Mouse (Mus musculus) thymus, adult 18-20 months (tissue): ENCODE measurements around the gene Palld.

Experiments
- DNase-seq, 2 experiments: peaks; one replicate each; pipeline ENCODE4 v3.0.0; 2022; ENCODE audit warnings: mixed read lengths in 2 of 2

Gene Palld

DNA sequence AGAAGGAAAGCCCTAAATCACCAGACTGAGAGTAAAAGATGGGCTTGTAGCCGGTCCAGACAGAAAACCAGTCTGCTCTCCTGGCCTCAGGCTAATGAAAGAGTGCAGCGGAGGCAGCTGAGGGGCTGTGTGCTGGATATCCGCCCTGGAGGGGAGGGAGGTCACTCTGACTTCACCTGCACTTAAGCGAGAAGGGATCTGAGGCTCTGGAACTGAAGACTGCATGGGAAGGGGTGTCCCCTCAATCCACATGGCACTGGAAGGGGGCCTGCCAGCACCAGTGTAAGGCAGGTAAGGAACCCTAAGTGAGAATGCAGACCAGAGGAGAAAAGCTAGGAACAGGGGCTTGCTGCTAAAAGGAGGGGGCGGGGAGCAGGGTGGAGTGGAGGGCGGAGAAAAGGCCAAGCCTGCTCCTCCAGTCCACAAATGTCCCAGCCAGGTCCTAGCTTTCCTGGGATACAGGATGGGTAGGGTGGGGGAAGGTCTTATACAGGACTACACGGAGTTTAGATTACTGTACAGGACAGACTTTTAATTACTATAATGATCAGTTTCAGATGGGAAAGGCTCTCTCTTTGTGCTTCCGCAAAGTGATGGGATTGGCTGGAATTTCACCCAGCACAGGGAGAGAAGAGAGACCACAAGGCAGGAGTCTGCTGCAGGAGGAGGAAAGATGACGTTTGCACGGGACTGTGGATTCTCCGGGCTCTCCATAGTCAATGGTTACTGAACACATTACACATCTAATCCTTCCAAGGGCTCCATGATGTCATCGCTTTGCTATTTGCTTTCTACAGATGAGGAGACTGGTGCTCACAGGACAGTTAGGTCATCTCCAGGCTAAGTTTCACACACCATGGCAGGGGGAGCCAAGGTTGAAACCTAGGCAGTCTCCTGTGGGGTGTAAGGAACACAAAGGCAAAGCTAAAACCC, 278.7 kb downstream of the Palld start:
- DNase-seq = no peak

DNA sequence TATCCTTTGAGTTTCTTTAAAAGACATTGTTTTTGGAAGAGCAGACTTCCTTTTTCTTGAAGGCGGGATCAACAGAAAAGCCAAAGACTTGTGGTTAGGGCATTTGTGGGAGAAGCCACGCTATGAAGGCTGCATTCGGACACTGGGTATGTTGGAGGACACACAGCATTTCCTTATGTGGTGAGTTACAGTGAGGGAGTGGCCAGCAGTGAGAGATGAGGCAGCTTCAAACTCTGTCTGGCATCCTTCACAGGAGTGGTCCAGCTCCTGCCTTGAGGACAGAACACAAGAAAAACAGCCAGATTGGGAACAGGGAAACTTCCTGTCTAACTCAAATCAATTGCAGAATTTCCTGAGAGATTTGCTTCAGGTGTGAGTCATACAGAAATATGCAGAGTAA, 281.2 kb downstream of the Palld start:
- DNase-seq = no peak

DNA sequence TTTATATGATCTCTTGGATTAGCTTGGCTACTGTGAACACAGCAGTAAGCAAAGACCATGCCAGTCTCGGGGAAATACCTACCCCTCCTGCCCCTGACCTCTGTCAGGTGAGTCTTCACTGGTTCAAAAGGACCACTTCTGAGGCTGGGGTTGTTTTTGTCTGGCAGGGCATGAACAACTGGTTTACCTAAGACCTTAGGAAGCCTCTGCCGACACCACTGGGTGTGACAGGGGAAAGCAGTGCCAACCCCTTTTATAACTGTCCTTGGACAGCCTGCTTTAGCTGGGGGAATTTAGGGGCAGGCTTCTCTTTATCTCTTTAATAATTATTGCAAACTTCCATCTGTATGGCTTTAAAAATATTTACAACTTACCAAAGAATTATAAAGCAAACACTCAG, 284.8 kb downstream of the Palld start:
- no peak for DNase-seq

DNA sequence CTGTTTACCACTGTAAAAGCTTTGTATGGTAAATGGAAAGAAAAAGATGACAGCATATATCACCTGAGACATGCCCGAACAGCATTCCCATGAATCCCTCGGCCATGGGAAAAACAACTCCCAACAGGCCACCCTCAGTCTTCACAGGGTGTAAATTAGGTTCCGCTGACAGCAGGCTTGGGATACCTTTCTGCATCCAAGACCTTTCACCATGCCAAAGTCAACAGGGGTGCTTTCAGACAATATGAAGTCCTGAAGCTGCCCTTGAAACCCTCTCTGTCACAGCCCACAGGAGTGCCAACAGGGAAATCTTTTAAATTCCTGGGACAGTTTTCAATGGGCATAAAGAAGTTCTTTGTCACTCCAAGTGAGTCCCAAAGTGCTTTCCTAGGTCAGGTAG, 285.4 kb downstream of the Palld start:
- DNase-seq = no peak

DNA sequence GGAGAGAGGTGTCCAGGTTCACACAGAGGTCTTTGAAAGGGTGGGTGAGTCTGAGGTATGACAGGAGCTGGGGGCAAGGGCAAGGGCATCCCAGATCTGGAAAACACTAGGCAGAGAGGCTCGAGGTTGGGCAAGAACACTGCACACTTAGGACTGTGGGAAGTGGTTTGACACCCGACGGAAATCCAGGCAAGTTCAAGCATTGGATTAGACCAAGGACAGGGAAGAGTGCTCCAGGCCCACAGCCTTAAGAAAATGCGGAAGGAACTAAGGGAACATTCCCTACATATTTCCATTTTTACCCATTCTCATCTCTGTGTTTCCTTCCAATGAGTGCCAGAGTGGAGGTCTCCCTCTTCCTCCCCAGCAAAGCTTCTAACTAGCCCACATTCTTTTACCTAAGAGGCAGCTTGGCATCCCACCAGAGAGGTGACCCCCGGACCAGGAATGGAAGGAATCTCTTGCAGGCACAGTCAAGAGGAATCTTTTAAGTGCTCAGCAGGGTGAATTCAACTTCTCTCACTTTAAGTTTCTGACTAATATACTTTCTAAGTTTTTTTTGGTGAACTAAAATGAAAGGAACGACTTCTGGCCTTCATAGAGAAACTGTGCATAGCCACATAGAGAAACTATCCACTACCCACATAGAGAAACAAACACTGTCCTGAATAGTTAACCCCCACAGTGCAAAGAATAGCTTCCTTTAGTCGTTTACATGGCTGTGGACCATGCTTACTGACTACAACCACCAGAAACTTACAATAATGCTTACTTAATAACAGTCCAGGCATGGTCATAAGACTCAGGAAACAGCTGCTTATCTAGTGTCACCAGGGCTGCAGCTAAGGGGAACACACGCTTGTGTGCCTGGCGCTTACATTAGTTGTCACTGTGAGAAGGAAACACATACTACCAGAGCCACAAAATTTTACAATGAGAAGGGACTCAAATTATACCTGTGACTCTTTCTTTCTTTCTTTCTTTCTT, 286.5 kb downstream of the Palld start:
- DNase-seq = no peak

DNA sequence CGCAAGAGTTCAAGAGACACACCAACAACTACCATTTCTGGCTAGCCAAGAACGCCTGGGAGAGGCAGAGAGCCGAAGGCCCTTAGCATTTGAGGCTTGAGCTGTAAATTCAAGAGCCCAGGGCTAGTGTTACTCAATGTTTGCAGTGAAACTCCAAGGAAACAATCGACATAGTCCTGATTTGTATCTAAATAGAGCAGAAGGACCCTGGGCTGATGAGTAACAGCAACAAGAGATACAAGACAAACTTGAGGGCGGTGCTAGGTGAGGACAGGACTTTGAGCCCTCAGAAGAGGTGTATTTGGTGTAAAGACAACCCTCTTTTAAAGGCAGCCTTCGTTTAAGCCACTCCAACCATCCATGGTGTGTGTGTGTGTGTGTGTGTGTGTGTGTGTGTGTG, 290.7 kb downstream of the Palld start:
- DNase-seq = no peak

DNA sequence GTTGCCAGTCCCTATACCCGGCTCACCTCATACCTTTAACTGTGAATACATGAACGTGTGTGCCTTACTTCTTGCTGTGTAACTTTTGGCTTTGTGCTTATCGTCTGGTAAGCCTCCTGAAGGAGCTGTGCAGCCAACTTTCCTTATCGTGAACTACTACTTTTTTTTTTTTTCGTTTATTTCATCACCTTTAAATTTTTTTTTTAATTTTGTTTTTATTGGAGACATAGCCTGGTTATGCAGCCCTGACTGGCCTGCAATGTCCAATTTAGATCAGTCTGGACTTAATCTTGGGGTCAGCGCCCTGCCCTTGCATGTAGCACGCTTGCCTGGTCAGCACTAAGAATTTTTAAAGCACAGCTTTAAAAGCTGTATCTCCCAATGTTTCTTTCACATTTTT, 291.4 kb downstream of the Palld start:
- DNase-seq = no peak

DNA sequence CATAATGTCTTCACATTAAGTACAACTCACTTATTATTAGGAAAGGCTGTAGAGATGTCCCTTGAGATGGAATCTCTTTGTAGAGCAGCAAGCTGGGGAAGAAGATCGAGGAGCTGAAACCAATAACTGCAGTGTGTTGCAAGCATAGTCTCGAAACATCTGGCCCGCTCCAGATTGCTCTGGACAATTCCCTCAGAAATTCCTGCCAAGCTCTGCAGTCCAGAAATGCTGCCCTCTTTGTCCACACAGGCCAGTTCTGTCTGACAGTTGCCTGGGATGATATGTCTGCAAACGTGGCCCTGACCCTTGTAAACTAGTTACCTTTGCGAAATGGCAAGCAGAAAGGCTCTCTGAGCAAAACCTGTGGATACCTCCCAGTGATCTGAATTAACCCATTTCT, 291.9 kb downstream of the Palld start:
- no peak for DNase-seq

DNA sequence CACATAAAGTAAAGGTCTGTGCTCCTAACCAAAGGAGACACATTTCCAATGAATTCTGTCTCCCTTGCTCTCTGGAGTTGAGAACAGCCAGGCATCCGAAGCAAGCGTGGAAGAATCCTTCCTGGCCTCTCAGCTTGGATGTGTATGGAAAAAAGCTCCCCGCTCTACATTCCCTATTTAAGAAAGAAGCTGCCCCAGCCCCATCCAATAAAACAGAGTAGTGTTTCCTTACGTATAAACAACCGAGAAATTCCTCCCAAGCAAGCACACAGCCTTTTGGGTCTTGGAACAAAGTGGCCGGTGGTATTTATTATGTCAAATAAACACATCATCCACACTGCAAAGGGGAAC, 295.1 kb downstream of the Palld start:
- DNase-seq = no peak

DNA sequence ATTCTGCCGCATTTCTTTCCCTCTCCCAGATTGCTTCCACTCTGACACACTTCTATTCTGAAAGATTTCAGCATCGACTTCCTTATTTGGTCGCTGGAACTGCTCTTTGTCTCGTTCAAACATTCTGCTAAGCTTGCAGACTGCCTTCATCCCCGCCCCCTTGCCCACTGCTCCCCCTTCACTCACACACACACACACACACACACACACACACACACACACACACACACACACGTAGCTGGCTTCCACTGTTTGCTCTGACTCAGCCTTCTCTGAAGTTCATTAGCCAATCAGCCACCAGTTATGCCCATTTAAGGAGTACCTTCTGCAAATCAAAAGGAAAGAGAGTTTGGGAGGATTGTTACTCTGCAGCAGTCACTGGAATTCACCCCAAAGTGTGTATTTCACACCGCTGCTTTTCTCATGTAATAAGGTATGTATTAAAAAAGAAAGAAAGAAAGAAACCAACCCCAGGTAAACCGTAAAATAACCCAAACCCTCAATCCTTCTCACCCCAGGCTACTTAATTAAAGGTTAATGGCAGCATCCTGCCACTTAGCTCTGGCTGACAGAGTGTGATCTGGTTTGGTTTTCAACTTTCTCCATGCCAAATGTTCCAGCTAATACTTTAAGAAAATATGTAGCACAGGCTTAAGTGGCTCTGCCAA, 295.6 kb downstream of the Palld start:
- DNase-seq = peak; percentile 19 to 35

DNA sequence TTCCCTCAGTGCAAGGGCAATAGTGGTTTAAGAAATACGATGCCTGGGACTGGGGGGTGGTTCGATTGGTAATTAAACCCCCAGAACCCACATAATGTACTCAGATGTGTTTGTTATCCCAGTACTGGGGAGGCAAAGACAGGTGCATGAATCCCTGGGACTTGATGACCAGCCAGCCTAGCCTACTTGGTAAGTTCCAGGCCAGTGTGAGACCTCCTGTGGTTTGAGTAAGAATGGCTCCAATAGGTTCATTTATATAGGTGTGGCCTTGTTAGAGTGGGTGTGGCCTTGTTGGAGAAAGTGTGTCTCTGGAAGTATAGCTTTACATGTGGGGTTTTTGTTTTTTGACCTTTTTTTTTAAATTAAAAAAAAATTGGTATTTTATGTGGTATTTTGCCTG, 297.6 kb downstream of the Palld start:
- DNase-seq = no peak

DNA sequence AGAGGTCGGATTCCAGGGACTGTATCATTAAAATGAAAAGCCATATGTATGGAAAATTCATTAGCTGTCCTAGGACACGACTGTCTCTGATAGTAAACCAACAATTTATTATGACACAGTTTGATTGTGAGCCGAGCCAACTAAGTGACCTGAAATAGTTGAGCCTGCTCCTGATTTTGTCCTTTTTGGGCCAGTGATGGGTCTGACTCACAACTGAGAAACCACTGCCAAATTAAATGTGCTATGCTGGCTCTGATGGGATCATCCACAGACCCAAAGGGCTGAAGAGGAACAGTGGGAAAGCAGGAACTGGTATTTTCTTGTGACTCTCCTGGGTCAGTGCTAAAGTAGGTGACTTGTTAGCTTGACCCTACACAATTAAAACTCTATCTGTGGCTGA, 305.6 kb downstream of the Palld start:
- no peak for DNase-seq

DNA sequence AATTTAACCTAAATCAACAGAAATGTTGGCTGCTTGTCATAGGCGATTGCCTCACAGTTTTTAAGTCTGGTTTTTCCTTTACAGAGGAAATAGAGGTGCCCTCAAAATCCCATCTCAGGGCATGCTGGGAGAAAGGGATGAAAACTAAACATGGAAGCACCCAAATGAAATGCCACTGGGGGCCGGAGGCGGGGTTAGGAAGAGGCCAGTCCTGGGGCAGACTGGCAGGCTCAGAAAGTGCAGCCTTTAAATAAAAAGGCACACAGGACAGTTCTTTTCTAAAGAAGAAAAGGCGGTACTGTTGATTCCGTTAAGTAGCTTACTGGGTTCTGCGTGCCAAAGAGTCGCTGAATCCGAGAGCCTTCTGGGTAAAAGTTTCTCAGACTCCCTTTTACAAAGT, 311.0 kb downstream of the Palld start:
- DNase-seq = no peak

DNA sequence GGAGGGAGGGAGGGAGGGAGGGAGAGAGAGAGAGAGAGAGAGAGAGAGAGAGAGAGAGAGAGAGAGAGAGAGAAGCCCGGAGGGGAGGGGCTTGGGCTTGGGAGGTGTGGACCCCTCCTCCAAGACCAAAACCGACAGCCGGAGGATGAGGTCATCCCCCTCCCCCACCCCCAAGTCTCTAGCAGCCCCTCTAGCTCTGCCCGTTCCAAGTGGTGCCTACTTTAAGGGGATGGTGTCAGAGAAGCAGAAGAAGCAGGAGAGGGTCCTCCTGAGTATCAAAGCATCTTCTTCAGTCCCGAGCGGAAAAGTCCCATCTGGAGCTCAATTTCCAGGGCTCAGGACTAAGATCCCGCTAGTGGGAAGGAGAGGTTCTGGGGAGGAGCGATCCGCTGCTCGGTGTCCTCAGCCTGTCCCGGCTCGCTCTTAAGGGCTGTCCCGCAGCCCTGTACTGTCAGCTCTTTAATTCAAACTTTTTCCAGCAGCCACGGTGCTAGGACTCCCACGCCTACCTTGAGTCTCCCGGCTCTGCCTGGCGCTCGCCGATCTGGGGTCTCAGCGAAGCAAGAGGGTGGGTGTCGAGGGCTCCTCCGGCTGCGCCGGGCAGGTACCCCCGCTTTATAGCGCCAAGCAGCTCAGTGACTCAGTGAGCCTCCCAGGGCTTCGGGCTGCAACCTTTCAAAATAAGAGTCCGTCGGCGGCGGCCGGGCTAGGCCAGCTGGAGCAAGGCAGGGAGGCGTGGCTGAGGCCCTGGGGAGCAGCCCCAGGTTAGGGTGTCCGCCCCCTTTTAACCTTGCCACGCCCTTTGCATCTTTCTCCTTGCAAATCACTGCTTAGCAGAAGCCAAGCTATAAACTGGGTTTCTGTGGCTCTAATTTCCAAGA, 311.7 kb downstream of the Palld start:
- DNase-seq = peak; percentile 72 to 75

DNA sequence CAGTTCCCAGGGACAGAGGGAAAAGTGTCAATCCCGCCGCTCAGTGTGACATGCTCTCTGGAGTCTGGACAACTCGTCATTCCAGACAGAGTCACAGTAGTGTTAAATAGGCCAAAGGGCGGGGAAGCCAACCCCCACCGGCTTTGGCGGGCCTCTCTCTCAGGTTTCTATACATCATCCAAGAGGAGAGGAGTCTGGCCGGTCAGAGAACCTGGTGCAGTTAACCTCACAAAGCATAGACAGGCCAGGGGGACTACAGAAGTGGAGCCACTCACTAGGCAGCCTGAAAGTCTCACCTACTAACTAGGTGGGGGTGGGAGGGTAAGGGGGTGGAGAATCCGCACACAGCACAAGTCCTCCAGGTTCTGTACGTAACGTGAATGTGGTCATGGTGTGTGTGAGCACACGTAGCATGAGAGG, 312.5 kb downstream of the Palld start:
- no peak for DNase-seq

DNA sequence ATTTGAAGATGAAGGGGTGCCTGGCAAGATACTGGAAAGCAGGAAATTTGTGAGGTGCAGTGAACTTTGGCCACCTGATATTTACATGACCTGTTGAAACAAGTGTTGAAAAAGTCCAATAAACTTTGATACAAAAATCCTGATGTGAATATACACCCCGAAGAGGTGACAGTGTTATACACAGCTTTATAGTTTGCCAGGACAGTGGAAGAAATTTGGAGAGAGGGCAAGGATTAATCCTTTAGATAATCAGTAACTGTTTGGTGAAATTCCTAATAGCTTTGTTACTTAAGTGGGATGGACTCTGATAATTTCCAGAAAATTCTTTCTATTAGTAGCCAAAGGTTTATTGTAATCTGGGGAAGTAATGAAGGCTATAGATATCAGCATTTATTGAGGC, 314.2 kb downstream of the Palld start:
- DNase-seq = no peak

DNA sequence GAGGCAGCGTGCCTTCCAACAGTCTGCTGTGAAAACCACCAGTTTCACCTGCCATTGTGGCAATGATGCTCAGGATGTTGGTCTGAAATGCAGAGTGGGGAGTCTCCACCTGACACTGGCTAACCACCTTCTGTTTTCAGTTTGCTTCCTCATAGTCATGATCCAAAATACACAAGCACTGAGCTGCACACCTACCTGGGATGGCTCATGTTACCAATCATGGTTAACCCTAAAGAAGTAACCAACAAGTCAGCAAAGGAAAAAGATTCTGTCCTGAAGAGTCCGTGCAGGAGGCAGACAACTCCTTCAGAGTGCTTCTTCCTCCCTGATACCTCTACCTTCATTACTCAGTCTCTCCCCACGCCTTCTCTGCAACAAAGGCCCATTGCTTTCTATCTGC, 314.8 kb downstream of the Palld start:
- DNase-seq = no peak

DNA sequence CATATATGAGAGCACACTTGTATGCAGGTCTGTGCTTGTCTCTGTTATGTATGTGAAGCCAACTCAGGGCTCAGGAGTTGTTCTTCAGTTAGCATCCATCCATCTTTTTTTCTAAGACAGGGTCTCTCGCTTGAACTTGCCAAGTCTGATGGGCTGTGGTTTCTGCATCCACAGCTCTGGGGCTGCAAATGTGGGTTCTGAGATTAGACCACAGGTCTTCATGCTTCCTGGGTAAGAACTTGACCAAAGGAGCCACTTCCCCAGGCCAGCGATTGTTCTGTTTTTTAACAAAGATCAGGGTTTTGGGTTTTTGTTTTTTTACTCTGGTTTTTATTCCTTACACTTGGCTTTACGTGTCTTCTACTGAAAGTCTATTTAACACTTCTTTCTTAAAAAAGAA, 316.0 kb downstream of the Palld start:
- no peak for DNase-seq

DNA sequence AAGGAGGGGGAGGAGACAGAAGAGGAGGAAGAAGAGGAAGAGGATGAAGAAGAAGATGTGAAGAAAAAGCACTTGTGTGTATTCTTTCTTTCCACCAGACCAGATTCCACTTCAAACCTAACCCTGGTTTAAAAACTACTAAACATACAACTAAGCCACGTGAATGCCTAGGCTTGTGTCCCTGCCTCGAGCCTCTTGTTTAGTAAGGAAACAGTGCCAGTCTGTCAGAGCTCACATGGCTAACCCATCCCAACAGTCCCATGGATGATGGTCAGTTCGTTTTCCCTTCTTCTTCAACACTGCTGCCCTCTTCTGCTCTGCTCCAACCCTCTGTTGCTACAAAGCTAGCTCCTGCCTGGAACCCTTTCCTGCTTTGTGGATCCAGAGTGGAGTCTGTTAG, 316.7 kb downstream of the Palld start:
- no peak for DNase-seq

DNA sequence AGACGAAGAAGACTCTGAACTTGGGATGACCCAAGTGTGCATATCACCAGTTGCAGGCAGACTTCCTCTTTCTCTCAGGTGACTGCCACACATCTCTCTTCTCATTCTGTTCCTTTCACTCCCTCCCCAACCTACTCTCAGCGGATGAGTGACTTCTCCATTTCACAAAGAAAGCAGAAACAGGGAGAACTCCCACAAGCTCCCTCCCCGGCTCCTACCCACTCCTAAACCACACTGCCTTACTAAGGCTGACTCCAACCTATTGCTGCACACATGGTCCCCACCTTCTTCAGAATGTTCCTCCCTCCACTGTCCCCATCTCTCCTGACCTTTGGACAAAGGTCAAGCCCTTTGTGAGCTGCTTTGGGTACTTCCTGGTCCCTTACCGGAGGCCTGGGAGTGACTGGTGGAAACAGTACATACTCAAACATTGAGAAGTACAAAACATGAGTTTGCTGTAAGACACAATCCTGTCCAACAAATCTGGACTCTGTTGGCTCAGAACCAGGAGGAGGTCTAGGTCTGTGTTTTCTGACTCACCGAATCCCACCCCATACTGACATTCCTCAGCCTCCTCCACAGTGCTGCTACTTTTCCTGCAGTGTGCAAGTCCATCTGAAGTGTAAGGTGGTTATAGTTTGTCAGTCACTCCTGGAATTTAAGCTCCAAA, 317.6 kb downstream of the Palld start:
- no peak for DNase-seq

DNA sequence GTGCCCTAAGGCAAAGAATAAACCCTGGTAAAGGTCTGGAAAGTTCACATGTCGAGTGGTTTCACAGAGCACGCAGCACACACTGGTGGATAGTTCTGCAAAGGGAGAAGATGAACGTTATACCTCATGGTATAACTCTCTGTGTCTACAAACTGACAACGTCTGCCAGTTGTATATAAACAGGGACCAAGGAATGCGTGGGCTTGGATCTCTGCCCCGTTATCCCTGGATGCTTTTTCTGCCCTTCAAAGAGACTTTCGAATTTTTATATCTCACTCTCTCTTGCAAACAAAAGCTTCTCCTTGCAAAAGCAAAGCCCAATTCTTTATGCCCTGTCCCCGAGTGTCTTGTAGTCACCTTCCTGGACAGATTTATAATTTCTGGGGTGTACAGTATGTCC, 319.9 kb downstream of the Palld start:
- no peak for DNase-seq

DNA sequence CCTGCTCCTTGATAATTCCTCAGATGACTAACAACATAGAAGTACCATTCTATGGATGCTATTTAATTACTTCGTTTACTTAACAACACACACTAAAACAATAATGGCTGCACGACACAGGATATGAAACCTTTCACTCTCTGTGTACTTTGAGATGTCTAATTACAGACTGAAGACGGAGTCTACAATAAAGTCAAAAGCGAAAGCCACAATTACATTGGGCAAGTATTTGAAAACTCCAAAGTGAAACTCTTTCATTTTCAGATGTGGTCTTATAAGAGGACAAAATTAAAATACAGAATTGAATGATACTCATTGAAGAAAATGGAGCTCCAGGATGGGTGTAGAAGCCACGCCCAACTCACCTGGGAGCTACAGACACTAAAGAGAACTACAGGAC, 321.2 kb downstream of the Palld start:
- no peak for DNase-seq
